Mouse (Mus musculus) left cerebral cortex, adult 8-10 months (tissue): ENCODE results near the gene Kank2. TPM values are rescaled to one million over a fixed set of nuclear protein-coding genes. Genes with fewer than 3 reads are reported as not detected.
"Not testable (repeated sequence)": the region's sequence is repeated elsewhere in the genome, so short reads cannot be mapped to it uniquely, and the experiment has no call there.

Source experiments
- DNase-seq, 2 experiments: peaks; one replicate each; pipeline ENCODE4 v3.0.0; 2022; ENCODE audit warnings: low spot score in 2 of 2
- total RNA-seq, 4 experiments: library from RNA; stranded (reverse); gene quantifications; 2 replicates each; pipeline ENCODE4 v1.2.4; 2022

The Kank2 gene
- total RNA-seq, 4 experiments from 2014 or later, result 9.1 to 10.9 (median 9.6) TPM

GRCm38 (mm10) chr9:21818561-21818960 lies 20.0 kb upstream of the Kank2 start:
- no peak for DNase-seq

GRCm38 (mm10) chr9:21818125-21818524 lies 19.6 kb upstream of the Kank2 start:
- no peak for DNase-seq

DNA sequence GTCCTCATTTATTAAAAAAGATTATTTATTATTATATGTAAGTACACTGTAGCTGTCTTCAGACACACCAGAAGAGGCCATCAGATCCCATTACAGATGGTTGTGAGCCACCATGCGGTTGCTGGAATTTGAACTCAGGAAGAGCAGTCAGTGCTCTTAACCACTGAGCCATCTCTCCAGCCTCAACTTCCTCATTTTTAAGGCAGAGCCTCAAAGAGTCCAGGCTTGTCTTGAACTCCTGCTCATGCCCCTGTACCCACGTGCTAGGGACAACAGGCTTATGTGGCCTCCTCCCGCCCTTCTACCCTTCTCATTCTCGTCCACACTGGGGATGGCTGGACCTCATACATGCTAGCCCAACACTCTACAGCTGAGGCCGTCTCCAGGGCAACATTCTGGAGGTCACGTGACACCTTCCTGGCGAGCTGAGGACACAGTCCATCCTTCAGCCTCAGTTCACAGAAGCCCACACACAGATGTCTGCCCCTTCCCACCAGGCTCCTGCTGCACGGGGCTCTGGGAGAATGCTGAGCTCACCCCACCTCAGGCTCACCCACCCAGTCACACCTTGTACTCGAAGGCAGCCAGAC lies 18.3 kb upstream of the Kank2 start:
- no peak for DNase-seq

GRCm38 (mm10) chr9:21811170-21811569 lies 12.6 kb upstream of the Kank2 start:
- no peak for DNase-seq

DNA sequence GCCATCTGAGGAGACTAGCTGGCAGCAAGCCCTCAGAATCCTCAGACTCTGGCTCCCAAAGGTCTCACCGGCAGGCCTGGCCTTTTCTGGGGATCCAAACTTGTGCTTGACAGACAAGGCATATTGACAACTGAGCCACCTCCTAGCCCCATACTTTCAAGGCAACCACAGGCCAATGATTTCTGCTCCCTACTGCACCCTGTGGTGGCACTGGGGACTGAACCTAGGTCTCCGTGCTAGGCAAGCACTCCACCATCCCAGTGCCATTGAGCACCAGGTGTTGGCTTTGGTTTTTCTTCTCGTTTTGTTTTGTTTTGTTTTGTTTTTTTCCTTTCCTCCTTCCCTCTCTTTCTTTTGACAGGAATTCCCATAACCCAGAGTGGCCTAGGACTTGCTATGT lies 10.0 kb upstream of the Kank2 start:
- DNase-seq, result no peak

- no peak for DNase-seq
Observed at GRCm38 (mm10) chr9:21806976-21807375, 8.4 kb upstream of the Kank2 start.

DNA sequence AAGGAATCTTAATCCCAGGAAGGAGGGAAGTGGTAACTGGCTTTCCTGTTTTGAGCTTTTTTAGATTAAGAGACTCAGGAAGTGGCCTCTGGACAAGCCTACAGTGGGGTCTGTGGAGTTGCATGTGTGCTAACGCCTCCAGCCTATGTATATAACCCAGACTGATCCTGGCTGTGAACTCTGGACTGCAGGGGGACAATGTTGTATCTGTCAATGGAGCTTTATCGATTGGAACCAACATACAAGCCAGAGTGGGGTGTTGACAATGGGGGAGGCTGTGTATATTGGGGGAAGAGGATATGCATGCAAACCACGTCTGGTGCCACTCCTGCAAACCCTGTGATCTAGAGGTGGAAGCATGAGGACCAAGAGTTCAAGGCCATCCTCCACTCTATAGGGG lies 7.8 kb upstream of the Kank2 start:
- no peak for DNase-seq

GRCm38 (mm10) chr9:21803986-21804644 lies 5.6 kb upstream of the Kank2 start:
- DNase-seq, result peak; percentile 75 to 89

GRCm38 (mm10) chr9:21801591-21801990 lies 3.0 kb upstream of the Kank2 start:
- no peak for DNase-seq

GRCm38 (mm10) chr9:21801121-21801520 lies 2.6 kb upstream of the Kank2 start:
- DNase-seq, result no peak

DNA sequence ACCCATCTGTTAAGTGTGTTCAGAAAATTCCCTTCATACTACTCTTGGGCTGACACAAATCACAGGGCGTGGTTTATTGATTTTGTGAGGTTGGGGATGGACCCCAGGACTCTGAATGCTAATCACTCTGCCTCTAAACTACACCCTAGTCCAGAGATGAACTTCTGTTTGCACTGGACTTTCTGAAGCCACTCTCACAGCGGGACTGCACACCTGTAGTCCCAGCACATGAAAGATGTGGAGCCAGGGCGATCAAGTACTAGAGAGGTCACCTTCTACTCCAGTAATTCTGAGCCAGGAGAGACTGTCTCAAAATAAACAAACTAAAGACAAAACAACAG lies 436 bp upstream of the Kank2 start:
- DNase-seq, result no peak

GRCm38 (mm10) chr9:21797921-21798344 lies 611 bp downstream of the Kank2 start:
- no peak for DNase-seq

GRCm38 (mm10) chr9:21796919-21797318 lies 1.6 kb downstream of the Kank2 start:
- no peak for DNase-seq

- no peak for DNase-seq
Observed at GRCm38 (mm10) chr9:21796259-21796658, 2.3 kb downstream of the Kank2 start.

GRCm38 (mm10) chr9:21795579-21795978 lies 3.0 kb downstream of the Kank2 start:
- no peak for DNase-seq

DNA sequence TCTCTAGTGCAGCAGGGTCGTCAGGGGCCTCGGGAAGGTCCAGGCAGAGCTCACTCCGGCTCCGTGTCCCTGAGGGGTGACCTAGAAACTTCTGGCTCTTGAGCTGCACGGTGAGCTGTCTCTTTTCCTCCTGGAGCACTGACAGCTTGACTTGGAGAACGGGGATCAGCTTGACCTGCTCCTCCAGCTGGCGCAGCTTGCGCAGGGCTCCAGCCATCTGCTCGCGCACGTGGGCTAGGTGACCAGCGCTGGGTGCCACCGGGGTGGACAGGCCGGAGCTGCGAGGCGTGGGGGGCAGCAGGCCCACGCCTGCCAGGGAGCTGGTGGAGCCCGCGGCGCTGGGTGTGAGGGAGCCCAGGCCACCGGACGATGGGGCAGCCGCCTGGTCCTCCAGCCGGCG lies 3.6 kb downstream of the Kank2 start:
- DNase-seq, result no peak

DNA sequence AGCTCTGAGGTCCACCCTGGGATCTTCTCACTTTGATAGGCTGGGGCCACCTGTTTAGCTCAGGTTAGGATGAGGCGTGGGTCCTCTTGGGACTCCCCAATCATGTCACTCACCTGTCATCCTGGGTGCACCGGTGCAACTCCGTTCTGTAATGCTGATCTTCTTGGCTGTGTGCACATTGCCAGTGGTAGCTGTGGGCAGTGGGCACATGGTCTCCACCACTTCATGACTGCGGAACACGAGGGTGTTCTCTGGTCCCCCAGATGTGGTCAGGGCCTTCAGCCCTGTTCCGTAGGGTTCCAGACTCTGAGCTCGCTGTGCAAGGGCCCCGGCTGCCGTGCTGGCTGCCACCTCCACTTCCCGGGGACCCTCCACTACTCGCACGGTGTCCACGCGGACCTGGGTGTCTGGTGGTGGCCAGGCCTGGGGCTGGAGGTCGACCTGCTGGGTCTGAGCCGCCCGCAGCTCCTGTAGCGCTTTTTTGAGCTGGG lies 4.2 kb downstream of the Kank2 start:
- no peak for DNase-seq

DNA sequence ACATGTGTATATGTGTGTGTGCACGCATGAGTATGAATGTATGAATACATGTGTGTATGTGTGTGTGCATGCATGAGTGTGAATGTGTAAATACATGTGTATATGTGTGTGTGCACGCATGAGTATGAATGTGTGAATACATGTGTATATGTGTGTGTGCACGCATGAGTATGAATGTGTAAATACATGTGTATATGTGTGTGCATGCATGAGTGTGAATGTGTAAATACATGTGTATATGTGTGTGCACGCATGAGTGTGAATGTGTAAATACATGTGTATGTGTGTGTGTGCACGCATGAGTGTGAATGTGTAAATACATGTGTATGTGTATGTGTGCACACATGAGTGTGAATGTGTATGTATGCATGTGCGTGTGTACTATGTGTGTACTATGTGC lies 5.0 kb downstream of the Kank2 start:
- DNase-seq, result not testable (repeated sequence)

- DNase-seq, result peak in 1 of 2 experiments; percentile 71
Observed at GRCm38 (mm10) chr9:21792644-21793043, 5.9 kb downstream of the Kank2 start.

DNA sequence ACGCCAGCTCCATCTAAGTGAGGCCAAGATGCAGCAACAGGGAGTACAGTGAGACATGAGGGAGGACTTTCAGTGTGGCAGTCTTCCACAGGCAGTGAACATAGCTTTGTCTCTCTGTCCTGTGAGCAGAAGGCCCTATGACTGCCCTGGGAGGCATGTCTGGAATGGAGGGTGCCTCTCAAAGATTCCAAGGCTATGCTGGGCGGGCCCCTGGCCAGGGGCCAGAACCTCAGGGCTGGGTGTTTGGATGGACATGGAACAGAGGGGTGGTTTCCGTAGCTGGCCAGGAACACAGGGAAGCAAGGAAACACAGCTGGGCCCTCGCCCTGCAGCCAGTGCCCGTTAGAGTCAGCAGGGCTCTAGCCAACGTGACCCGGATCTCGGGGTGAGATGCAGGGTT lies 6.7 kb downstream of the Kank2 start:
- no peak for DNase-seq

- no peak for DNase-seq
Observed at GRCm38 (mm10) chr9:21788234-21788633, 10.3 kb downstream of the Kank2 start.

DNA sequence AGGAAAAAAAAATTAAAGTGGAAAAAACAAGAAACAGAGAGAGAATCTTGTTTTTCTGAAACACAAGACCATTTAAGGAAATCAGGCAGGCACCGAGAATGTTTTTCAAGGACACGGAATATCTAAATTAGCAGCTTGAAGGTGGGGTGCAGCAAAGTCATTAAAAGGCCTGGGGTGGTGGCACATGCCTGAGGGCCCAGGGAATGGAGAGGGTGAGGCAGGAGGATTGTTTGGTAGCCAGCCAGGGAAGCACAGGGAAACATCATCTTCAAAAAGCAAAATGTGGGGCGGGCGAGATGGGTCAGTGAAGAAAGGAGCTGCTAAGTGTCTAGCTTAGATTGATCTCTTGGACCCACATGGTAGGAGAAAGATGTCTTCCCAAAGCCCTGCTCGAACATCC lies 10.9 kb downstream of the Kank2 start:
- no peak for DNase-seq

GRCm38 (mm10) chr9:21786906-21787305 lies 11.6 kb downstream of the Kank2 start:
- no peak for DNase-seq
